Mouse (Mus musculus) liver, embryonic 13.5 days (tissue): Measurements from ENCODE around the gene Hrc. TPM values are rescaled to one million over a fixed set of nuclear protein-coding genes. Genes with fewer than 3 reads are reported as not detected.
A peak's percentile ranks its signal among the peaks of the same experiment; 100 is the strongest.

Experiments
- ATAC-seq: fragments of 200-750 bp; cut with Nextera tagmentation; 2 replicates; pipeline ENCODE4 v1.8.0; 2017; ENCODE audit warnings: low read depth, mild to moderate bottlenecking, moderate number of reproducible peaks, moderate library complexity
- DNase-seq: peaks from one replicate; pipeline ENCODE4 v3.0.0; 2022
- H3K27ac ChIP-seq: fragments of 300-500 bp; sonication (generic); 2 replicates; pipeline ENCODE4 v1.5.1; 2015; ENCODE audit warnings: moderate library complexity, mild to moderate bottlenecking, inconsistent platforms
- H3K27me3 ChIP-seq: fragments of 300-500 bp; sonication (generic); 2 replicates; pipeline ENCODE4 v1.6.1; 2015; ENCODE audit warnings: mild to moderate bottlenecking, inconsistent platforms
- H3K36me3 ChIP-seq: fragments of 300-500 bp; sonication (generic); 2 replicates; pipeline ENCODE4 v1.6.1; 2015; ENCODE audit warnings: mild to moderate bottlenecking, inconsistent platforms
- H3K4me1 ChIP-seq: fragments of 300-500 bp; sonication (generic); replicated peaks from 2 replicates; pipeline ENCODE4 v1.6.1; 2015; ENCODE audit warnings: inconsistent platforms
- H3K4me2 ChIP-seq: fragments of 300-500 bp; sonication (generic); 2 replicates; pipeline ENCODE4 v1.6.1; 2015; ENCODE audit warnings: inconsistent platforms, mild to moderate bottlenecking, moderate library complexity
- H3K4me3 ChIP-seq: fragments of 300-500 bp; sonication (generic); replicated peaks from 2 replicates; pipeline ENCODE4 v1.5.1; 2015; ENCODE audit warnings: mild to moderate bottlenecking, inconsistent platforms
- H3K9ac ChIP-seq: fragments of 300-500 bp; sonication (generic); 2 replicates; pipeline ENCODE4 v1.6.1; 2015; ENCODE audit warnings: mild to moderate bottlenecking, inconsistent platforms
- H3K9me3 ChIP-seq: fragments of 300-500 bp; sonication (generic); replicated peaks from 2 replicates; pipeline ENCODE4 v1.6.1; 2016; ENCODE audit warnings: inconsistent platforms
- WGBS: fragments of 180-500 bp; shearing (Covaris S2); methylation state at CpG from one replicate; pipeline ENCODE4 v1.1.7; 2015; ENCODE audit not compliant: insufficient replicate concordance; 5-methylcytosine and 5-hydroxymethylcytosine counted together
- polyA plus RNA-seq: library from polyadenylated mRNA; unstranded; fragments of >200 nt; fragmentation: Nextera tagmentation; extraction: Ambion mirVana; gene quantifications from 2 replicates; pipeline ENCODE4 v1.2.1, GENCODE M21; 2015

The Hrc gene
- polyA plus RNA-seq, 1 experiment from 2014 or later, result 0.12 TPM

DNA sequence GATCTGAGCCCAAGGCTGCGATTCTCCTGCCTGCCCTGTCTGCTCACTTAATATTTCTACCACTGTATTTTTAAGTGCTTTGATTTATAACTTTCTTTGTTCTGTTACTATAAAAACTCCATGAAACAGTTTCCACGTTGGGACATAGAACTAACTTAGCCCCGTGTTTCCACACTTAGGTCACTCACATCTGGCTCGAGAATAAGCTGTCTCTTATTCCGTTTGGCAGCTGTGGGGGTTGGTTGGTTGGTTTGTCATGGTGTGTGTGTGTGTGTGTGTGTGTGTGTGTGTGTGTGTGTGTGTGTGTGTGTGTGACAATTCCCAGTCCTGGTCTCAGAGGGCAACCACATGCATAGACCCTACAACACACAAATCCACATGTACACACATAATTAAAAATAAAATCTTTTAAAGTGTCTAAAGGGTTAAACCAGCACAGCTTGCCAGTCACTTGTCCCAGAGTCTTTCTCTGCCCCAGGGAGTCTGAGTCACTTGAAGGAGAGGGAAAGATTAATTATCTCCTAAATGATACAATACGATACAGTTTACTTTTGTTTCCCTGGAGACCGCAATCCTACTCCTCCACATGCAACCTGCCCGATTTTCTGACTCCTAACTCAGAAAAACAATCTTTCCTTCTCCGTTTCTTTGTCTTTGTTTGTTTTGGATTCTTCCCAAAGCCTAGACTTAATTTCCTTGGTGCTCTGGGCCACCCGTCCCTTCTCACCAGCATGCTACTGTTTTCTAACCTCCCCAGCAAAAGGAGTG lies 22.2 kb upstream of the Hrc start:
- H3K4me3 ChIP-seq, result no peak overlapping the region
- 49% methylated on average over 10 of the region's 10 CpGs for WGBS
- no peak overlapping the region for H3K9ac ChIP-seq
- 0 out of 2 replicates have a peak, but pooled peaks cover 2% of the 10 kb centered on the region for H3K4me1 ChIP-seq
- H3K9me3 ChIP-seq, result no peaks in the 10 kb centered on the region
- ATAC-seq (no peak), DNase-seq (no peak)
- no peaks in the 10 kb centered on the region for H3K27me3 ChIP-seq
- no peaks in the 10 kb centered on the region for H3K36me3 ChIP-seq
- no peak overlapping the region for H3K27ac ChIP-seq
- H3K4me2 ChIP-seq, result no peak overlapping the region

DNA sequence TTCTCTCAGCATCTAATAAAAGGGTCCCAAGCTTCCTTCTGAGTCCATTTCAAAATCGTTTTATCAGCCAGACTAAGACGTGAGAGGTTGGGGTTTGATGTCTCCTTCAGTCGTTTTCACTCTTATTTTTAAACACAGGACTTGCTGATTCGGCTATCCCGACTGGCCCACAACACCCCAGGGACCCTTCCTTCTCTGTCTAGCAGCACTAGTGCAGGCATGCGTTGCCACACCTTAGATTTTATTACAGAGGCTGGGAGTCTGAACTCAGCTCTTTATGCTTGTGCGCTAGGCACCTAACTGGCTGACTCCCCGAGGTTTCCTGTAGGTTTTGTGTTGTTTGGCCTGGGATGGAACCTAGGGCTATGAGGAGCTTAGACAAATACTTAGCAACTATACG lies 21.6 kb upstream of the Hrc start:
- H3K27ac ChIP-seq, result no peak overlapping the region

GRCm38 (mm10) chr7:45315182-45315701 lies 19.8 kb upstream of the Hrc start:
- 72% methylated on average over 10 of the region's 10 CpGs for WGBS
- no peak for ATAC-seq
- no peak overlapping the region for H3K9ac ChIP-seq
- H3K36me3 ChIP-seq, result no peaks in the 10 kb centered on the region
- 0 out of 2 replicates have a peak, but pooled peaks cover 2% of the 10 kb centered on the region for H3K4me1 ChIP-seq
- H3K9me3 ChIP-seq, result no peaks in the 10 kb centered on the region
- H3K27me3 ChIP-seq, result no peaks in the 10 kb centered on the region
- no peak for DNase-seq
- H3K4me2 ChIP-seq, result no peak overlapping the region
- H3K27ac ChIP-seq, result no peak overlapping the region
- H3K4me3 ChIP-seq, result no peak overlapping the region

More for the DNA sequence above, 21.6 kb upstream of the Hrc start:
- H3K9me3 ChIP-seq, result no peaks in the 10 kb centered on the region
- no peak overlapping the region for H3K9ac ChIP-seq
- 0 out of 2 replicates have a peak, but pooled peaks cover 2% of the 10 kb centered on the region for H3K4me1 ChIP-seq
- H3K4me3 ChIP-seq, result no peak overlapping the region
- ATAC-seq, result no peak
- H3K4me2 ChIP-seq, result no peak overlapping the region
- H3K27me3 ChIP-seq, result no peaks in the 10 kb centered on the region
- 48% methylated on average over 9 of the region's 9 CpGs for WGBS
- H3K36me3 ChIP-seq, result no peaks in the 10 kb centered on the region
- DNase-seq, result no peak

GRCm38 (mm10) chr7:45316536-45316935 lies 18.6 kb upstream of the Hrc start:
- DNase-seq (no peak), ATAC-seq (no peak)
- H3K4me2 ChIP-seq, result no peak overlapping the region
- no peak overlapping the region for H3K9ac ChIP-seq
- WGBS, result 84% methylated on average over 14 of the region's 14 CpGs
- H3K9me3 ChIP-seq, result no peaks in the 10 kb centered on the region
- 0 out of 2 replicates have a peak, but pooled peaks cover 2% of the 10 kb centered on the region for H3K4me1 ChIP-seq
- no peaks in the 10 kb centered on the region for H3K36me3 ChIP-seq
- H3K4me3 ChIP-seq, result no peak overlapping the region
- no peaks in the 10 kb centered on the region for H3K27me3 ChIP-seq
- H3K27ac ChIP-seq, result no peak overlapping the region

DNA sequence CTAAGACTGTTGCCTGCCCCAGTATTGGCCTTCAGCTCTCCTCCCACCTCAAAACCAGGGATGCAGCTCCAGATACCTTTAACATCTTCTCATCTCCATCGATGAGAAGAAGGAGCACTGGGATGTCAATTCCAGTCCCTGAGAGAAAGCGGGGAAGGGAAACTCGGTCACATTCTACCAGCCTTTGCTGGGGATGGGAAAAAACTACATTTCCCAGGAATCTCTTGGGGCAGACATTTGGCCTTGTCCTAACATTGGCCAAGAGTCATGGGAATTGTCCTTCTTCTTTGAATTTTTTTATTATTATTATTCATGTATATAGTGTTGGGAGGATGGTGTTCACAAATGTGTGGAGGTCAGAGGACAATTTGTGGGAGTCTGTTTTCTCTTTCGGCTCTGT lies 12.8 kb upstream of the Hrc start:
- Histone ChIP-seq H3K36me3 (no peaks in the 10 kb centered on the region), H3K27me3 (no peaks in the 10 kb centered on the region), H3K4me2 (no peak overlapping the region), H3K27ac (no peak overlapping the region), H3K4me3 (no peak overlapping the region), H3K4me1 (no peaks in the 10 kb centered on the region), H3K9ac (no peak overlapping the region), H3K9me3 (no peaks in the 10 kb centered on the region)
- ATAC-seq (no peak), DNase-seq (no peak)
- 67% methylated on average over 4 of the region's 4 CpGs for WGBS

DNA sequence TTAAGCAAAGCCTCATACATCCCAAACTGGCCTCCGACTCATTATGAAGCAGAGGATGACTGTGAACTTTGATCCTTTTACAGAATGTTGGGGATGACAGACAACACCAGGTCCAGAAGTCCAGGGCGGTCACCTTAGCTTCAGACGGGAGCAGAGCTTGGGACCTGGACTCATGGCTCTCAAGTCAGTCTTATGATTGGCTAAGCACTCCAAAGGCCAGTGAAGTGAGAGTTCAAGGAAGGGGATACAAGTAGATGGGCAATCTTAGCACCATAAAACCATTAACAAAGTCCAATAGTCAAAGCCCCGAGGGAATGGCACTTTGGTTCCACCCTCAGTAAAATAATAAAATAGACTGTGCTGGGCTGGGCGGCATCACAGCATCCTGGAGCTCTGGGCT lies 12.0 kb upstream of the Hrc start:
- no peaks in the 10 kb centered on the region for H3K4me1 ChIP-seq
- ATAC-seq, result no peak
- no peaks in the 10 kb centered on the region for H3K27me3 ChIP-seq
- H3K36me3 ChIP-seq, result no peaks in the 10 kb centered on the region
- 66% methylated on average over 5 of the region's 5 CpGs for WGBS
- no peak overlapping the region for H3K4me3 ChIP-seq
- no peak overlapping the region for H3K9ac ChIP-seq
- no peak overlapping the region for H3K4me2 ChIP-seq
- no peak for DNase-seq
- H3K9me3 ChIP-seq, result no peaks in the 10 kb centered on the region
- H3K27ac ChIP-seq, result no peak overlapping the region

DNA sequence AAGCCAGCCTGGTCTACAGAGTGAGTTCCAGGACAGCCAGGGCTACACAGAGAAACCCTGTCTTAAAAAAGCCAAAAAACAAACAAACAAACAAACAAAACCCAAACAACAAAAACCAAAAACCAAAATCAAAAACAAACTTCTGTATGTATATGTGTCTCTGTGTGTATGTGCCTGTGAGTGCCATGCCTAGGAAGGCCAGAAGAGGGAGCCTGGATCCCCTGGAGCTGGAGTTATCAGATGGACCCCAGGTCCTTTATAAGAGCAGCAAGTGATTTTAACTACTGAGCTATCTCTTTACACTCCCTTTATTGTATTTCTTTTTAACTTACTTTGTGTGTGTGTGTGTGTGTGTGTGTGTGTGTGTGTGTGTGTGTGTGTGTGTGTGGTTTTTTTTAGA lies 9.3 kb upstream of the Hrc start:
- Histone ChIP-seq H3K4me3 (no peak overlapping the region), H3K27ac (no peak overlapping the region), H3K36me3 (no peaks in the 10 kb centered on the region), H3K4me1 (no peaks in the 10 kb centered on the region), H3K9me3 (no peaks in the 10 kb centered on the region), H3K27me3 (no peaks in the 10 kb centered on the region), H3K9ac (no peak overlapping the region), H3K4me2 (no peak overlapping the region)
- ATAC-seq (no peak), DNase-seq (no peak)

DNA sequence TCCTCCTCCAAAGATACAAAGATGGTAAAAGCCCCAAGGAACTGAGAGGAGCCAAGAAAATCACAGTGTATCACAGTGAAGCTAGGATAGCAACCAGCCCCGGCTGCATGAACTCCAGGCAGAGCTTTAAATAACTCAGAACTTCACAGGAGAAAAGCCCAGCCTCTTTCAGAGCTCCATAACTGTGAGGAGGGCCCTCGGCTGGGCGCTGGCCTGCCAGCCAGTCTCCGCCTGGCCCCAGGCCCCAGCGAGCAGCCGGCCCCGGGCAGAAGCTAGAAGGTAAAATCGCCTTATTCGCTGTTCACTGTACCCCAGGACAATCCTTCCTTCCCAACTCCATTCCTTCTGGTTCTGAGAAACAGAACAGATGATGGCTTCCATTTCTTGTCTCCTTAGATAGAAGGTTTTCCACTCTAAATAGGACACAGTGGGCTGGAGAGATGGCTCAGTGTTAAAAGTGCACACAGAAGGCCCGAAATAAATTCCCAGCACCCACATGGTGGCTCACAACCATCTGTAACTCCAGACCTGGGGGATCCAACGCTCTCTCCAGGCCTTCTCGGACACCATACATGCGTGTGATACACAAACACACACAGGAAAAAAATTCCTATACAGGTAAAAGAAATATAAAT lies 6.1 kb upstream of the Hrc start:
- DNase-seq (no peak), ATAC-seq (no peak)
- H3K4me2 ChIP-seq, result no peak overlapping the region
- H3K27me3 ChIP-seq, result peaks cover 23% of the 10 kb centered on the region
- H3K9me3 ChIP-seq, result no peaks in the 10 kb centered on the region
- H3K4me3 ChIP-seq, result no peak overlapping the region
- no peaks in the 10 kb centered on the region for H3K36me3 ChIP-seq
- H3K9ac ChIP-seq, result no peak overlapping the region
- H3K4me1 ChIP-seq, result peaks cover 15% of the 10 kb centered on the region
- no peak overlapping the region for H3K27ac ChIP-seq
- 65% methylated on average over 13 of the region's 13 CpGs for WGBS

DNA sequence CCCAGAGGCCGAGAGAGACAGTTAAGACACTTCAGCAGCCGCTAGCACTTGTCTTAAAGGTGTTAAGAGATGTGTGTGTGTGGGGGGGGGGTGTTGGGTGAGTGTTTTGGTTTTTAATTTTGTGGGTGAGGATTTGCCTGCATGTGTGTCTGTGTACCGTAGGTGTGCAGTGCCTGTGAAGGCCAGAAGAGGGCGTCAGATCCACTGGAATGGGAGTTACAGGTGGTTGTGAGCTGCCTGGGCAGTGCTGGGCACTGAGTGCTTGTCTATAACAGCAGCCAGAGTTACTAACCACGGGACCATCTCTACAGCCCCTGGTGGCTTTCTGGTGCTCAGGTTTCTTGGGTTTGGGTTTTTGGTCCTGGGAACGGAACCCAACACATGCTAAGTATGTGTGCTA lies 3.6 kb upstream of the Hrc start:
- Histone ChIP-seq H3K27ac (no peak overlapping the region), H3K9ac (no peak overlapping the region), H3K4me3 (no peak overlapping the region), H3K27me3 (peaks cover 49% of the 10 kb centered on the region), H3K4me2 (no peak overlapping the region), H3K36me3 (no peaks in the 10 kb centered on the region), H3K9me3 (no peaks in the 10 kb centered on the region), H3K4me1 (peaks cover 22% of the 10 kb centered on the region)
- ATAC-seq, result no peak
- WGBS, result 63% methylated on average over 6 of the region's 6 CpGs
- DNase-seq, result no peak

- peak; percentile 39 for ATAC-seq
- no peaks in the 10 kb centered on the region for H3K36me3 ChIP-seq
- peak overlapping the region; percentile 59 for H3K4me3 ChIP-seq
- no peaks in the 10 kb centered on the region for H3K9me3 ChIP-seq
- peaks cover 23% of the 10 kb centered on the region for H3K4me1 ChIP-seq
- peak overlapping the region; percentile 75 for H3K4me2 ChIP-seq
- DNase-seq, result no peak
- H3K9ac ChIP-seq, result peak overlapping the region; percentile 59
- 7% methylated on average over 22 of the region's 22 CpGs for WGBS
- H3K27ac ChIP-seq, result no peak overlapping the region
- peaks cover 60% of the 10 kb centered on the region for H3K27me3 ChIP-seq
Measured at GRCm38 (mm10) chr7:45332685-45333425, 2.2 kb upstream of the Hrc start.

GRCm38 (mm10) chr7:45333431-45333982 lies 1.6 kb upstream of the Hrc start, which contains the start of gene Trpm4:
Gene Trpm4, minus strand, starts transcription at chr7:45333780.
- under 1% methylated on average over 38 of the region's 38 CpGs for WGBS
- ATAC-seq (peak; percentile 19; the same call in 1 of the 2 replicates), DNase-seq (peak; percentile 33)
- Histone ChIP-seq H3K27me3 (peaks cover 66% of the 10 kb centered on the region), H3K27ac (no peak within 1 kb of the TSS), H3K4me1 (peaks cover 29% of the 10 kb centered on the region), H3K4me3 (peak within 1 kb of the TSS; percentile 59), H3K9ac (peak within 1 kb of the TSS; percentile 59), H3K36me3 (no peaks in the 10 kb centered on the region), H3K9me3 (no peaks in the 10 kb centered on the region), H3K4me2 (peak within 1 kb of the TSS; percentile 75)
